Mouse (Mus musculus): ENCODE measurements around the gene Krt13.

Gene Krt13

GRCm38 (mm10) chr11:100112935-100113741 lies 8.2 kb downstream of the Krt13 start:
- no peak for DNase-seq (ENCODE audit: low spot score in 2 of 2)

- DNase-seq (ENCODE audit: low spot score in 2 of 2): no peak
Observed at GRCm38 (mm10) chr11:100105576-100106122, 15.7 kb downstream of the Krt13 start, which contains the start of gene Krt36. TSS of gene Krt36 (minus strand) at chr11:100105626.

- no peak for DNase-seq (ENCODE audit: low spot score in 2 of 2)
Observed at GRCm38 (mm10) chr11:100102693-100103429, 18.5 kb downstream of the Krt13 start.

- DNase-seq (ENCODE audit: low spot score in 2 of 2): no peak
Observed at GRCm38 (mm10) chr11:100100391-100100790, 21.0 kb downstream of the Krt13 start.

- no peak for DNase-seq (ENCODE audit: low spot score in 2 of 2)
Observed at GRCm38 (mm10) chr11:100097819-100098218, 23.5 kb downstream of the Krt13 start.

GRCm38 (mm10) chr11:100096141-100096540 lies 25.2 kb downstream of the Krt13 start, which contains the start of gene Krt35:
TSS of gene Krt35 (minus strand) at chr11:100096241.
- no peak for DNase-seq (ENCODE audit: low spot score in 2 of 2)

GRCm38 (mm10) chr11:100088378-100089025 lies 32.9 kb downstream of the Krt13 start:
- DNase-seq (ENCODE audit: low spot score in 2 of 2): no peak

GRCm38 (mm10) chr11:100087861-100088260 lies 33.5 kb downstream of the Krt13 start, which contains the start of gene Krt32:
TSS of gene Krt32 (minus strand) at chr11:100088226.
- no peak for DNase-seq (ENCODE audit: low spot score in 2 of 2)

- no peak for DNase-seq (ENCODE audit: low spot score in 2 of 2)
Observed at GRCm38 (mm10) chr11:100073873-100074272, 47.5 kb downstream of the Krt13 start.

Measured in spleen, postnatal 10 days (tissue).